Mouse (Mus musculus): ENCODE measurements at regions not wholly inside any gene's neighbourhood (a gene's known extent, or its start where the extent isn't known, plus 50 kb on each side); places are given as distances from the start of the nearest gene placed in this dataset.

GRCm38 (mm10) chr13:105377038-105377437 lies 66.4 kb upstream of the Htr1a start:
- H3K27ac ChIP-seq, result no peak overlapping the region
- H3K27me3 ChIP-seq (ENCODE audit: control insufficient read depth, insufficient read depth, low read length), result no peaks in the 10 kb centered on the region
- DNase-seq, result peak; percentile 21 to 51
- no peak overlapping the region for H3K9ac ChIP-seq (ENCODE audit: low read depth, low read length)
- H3K4me3 ChIP-seq, result no peak overlapping the region
- intact Hi-C loops (cut with DNase I), result loop anchor here (2.0 kb wide), 2 partner anchors 110 to 428 kb away; no protein-coding TSS in a partner anchor
- H3K79me2 ChIP-seq (replicated peaks; ENCODE audit: control insufficient read depth, insufficient read depth, low read length), result no peaks in the 10 kb centered on the region
- no peaks in the 10 kb centered on the region for H3K4me1 ChIP-seq (ENCODE audit: control insufficient read depth, insufficient read depth, low read length)
- H3K36me3 ChIP-seq (ENCODE audit: control insufficient read depth, insufficient read depth, low read length), result no peaks in the 10 kb centered on the region
- WGBS, result 2% methylated on average over 2 of the region's 2 CpGs
- TF ChIP-seq CTCF (IDR thresholded peaks at IDR 0.05) (peak; percentile 60), EP300 (IDR thresholded peaks at IDR 0.05; ENCODE audit: insufficient read depth, low read depth, low read length) (0 out of 2 replicates have a peak, but pooled peaks have one; percentile 43), POLR2A (IDR thresholded peaks at IDR 0.05; ENCODE audit: insufficient read depth, low read depth, low read length) (no peak)

DNA sequence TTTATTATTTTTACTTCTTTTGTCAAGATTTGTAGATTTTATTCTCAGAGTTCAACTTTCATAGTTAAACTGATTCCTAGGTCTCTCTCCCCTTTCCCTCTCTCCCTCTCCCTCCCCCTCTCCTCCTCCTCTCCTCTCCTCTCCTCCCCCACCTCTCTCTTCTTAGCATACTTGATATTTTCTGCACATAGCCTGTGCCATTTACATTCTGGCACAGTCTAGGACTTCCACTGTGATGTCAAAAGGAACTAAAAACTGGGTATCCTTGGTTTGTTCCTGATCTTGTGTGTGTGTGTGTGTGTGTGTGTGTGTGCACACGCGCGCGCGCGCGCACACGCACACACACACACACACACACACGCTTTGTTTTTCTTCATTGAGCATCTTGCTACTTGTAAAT lies 64.9 kb upstream of the Htr1a start:
- no peak overlapping the region for H3K9ac ChIP-seq (ENCODE audit: low read depth, low read length)
- intact Hi-C loops (cut with DNase I), result no loop called here
- H3K27me3 ChIP-seq (ENCODE audit: control insufficient read depth, insufficient read depth, low read length), result no peaks in the 10 kb centered on the region
- DNase-seq, result no peak
- H3K27ac ChIP-seq, result no peak overlapping the region
- H3K4me3 ChIP-seq, result no peak overlapping the region
- TF ChIP-seq EP300 (IDR thresholded peaks at IDR 0.05; ENCODE audit: insufficient read depth, low read depth, low read length), result no peak
- no peaks in the 10 kb centered on the region for H3K36me3 ChIP-seq (ENCODE audit: control insufficient read depth, insufficient read depth, low read length)
- no peaks in the 10 kb centered on the region for H3K4me1 ChIP-seq (ENCODE audit: control insufficient read depth, insufficient read depth, low read length)
- H3K79me2 ChIP-seq (replicated peaks; ENCODE audit: control insufficient read depth, insufficient read depth, low read length), result no peaks in the 10 kb centered on the region
- WGBS, result 84% methylated on average over 9 of the region's 9 CpGs

GRCm38 (mm10) chr13:105387016-105387772 lies 56.2 kb upstream of the Htr1a start:
- no peak for TF ChIP-seq EP300 (IDR thresholded peaks at IDR 0.05; ENCODE audit: insufficient read depth, low read depth, low read length)
- no peak for TF ChIP-seq POLR2A (IDR thresholded peaks at IDR 0.05; ENCODE audit: insufficient read depth, low read depth, low read length)
- TF ChIP-seq CTCF (IDR thresholded peaks at IDR 0.05), result no peak
- no peak overlapping the region for H3K27ac ChIP-seq
- no peak overlapping the region for H3K9ac ChIP-seq (ENCODE audit: low read depth, low read length)
- DNase-seq, result no peak
- H3K4me3 ChIP-seq, result no peak overlapping the region
- H3K27me3 ChIP-seq (ENCODE audit: control insufficient read depth, insufficient read depth, low read length), result no peaks in the 10 kb centered on the region
- H3K36me3 ChIP-seq (ENCODE audit: control insufficient read depth, insufficient read depth, low read length), result no peaks in the 10 kb centered on the region
- intact Hi-C loops (cut with DNase I), result no loop called here
- whole genome bisulfite sequencing, result 38% methylated on average over 4 of the region's 4 CpGs
- H3K4me1 ChIP-seq (ENCODE audit: control insufficient read depth, insufficient read depth, low read length), result no peaks in the 10 kb centered on the region
- H3K79me2 ChIP-seq (replicated peaks; ENCODE audit: control insufficient read depth, insufficient read depth, low read length), result no peaks in the 10 kb centered on the region

Data from heart, adult 2 months (tissue).